Mouse (Mus musculus) frontal cortex, postnatal 36 days (tissue): Measurements from ENCODE around the gene Dlg1.
A peak's percentile ranks its signal among the peaks of the same experiment; 100 is the strongest.
"Not testable (repeated sequence)": the region's sequence is repeated elsewhere in the genome, so short reads cannot be mapped to it uniquely, and the experiment has no call there.

Experiments used
- DNase-seq, 2 experiments: peaks; one replicate each; pipeline ENCODE4 v3.0.0; 2022; ENCODE audit warnings: low spot score in 2 of 2

Gene Dlg1

GRCm38 (mm10) chr16:31657502-31657901 lies 5.7 kb upstream of the Dlg1 start:
- DNase-seq = no peak

- no peak for DNase-seq
Measured at GRCm38 (mm10) chr16:31658539-31659334, 4.5 kb upstream of the Dlg1 start.

DNA sequence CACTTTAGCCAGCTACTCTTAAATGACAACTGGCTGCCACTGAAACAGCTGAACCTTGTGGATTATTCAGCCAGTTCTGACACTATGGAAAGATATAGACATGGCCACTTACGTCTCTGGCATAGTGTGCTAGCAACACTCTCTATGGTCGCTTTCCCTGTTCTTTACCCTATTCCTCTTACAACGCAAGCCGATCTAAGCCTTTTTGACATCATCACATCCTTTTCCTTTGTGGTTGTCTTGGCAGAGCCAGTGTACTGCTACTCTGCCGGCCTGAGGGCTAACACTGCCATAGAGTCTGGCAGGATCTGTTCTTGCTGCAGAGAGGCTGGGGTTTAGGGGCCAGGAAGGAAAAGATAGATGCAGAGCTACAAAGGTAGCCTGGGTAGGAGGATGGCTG lies 3.8 kb upstream of the Dlg1 start:
- DNase-seq = no peak

- DNase-seq = no peak
Measured at GRCm38 (mm10) chr16:31662556-31663378, 476 bp upstream of the Dlg1 start.

DNA sequence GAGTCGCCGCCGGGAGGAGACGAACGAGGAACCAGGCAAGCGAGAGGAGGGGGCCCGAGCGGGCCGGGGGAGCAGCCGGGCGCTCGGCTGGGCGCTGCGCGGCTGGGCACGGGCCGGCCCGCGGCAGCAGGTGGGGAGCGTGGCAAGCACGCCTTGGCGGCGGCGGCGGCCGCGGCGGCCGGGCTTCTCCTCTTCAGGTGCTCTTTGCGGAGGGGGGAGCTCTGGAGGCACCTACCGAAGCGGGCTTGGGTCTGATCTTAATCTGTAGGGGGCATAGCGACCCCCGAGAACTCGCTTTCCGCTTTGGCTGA lies 999 bp downstream of the Dlg1 start:
- no peak for DNase-seq

- no peak for DNase-seq
Measured at GRCm38 (mm10) chr16:31672202-31672601, 9.0 kb downstream of the Dlg1 start.

- DNase-seq = no peak
Measured at GRCm38 (mm10) chr16:31677463-31677862, 14.2 kb downstream of the Dlg1 start.

DNA sequence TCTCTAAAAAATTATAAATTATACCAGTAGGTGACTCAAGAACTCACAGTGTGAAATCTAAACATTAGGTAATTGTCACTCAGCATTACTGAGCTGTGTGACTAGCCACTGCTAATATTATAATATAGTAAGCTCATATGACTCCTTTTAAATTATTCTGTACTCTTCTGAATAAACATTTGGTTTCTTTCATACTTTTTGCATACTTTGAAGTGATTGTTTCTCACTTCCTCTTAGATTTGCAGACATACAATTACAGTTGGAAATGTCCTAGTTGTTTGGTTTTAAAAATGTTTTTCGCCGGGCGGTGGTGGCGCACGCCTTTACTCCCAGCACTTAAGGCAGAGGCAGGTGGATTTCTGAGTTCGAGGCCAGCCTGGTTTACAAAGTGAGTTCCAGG lies 19.0 kb downstream of the Dlg1 start:
- no peak for DNase-seq

GRCm38 (mm10) chr16:31683670-31684430 lies 20.6 kb downstream of the Dlg1 start:
- no peak for DNase-seq

GRCm38 (mm10) chr16:31684771-31685170 lies 21.5 kb downstream of the Dlg1 start:
- DNase-seq = no peak

- no peak for DNase-seq
Measured at GRCm38 (mm10) chr16:31687766-31688165, 24.5 kb downstream of the Dlg1 start.

- DNase-seq = peak; percentile 39 to 64
Measured at GRCm38 (mm10) chr16:31695286-31696020, 32.2 kb downstream of the Dlg1 start.

DNA sequence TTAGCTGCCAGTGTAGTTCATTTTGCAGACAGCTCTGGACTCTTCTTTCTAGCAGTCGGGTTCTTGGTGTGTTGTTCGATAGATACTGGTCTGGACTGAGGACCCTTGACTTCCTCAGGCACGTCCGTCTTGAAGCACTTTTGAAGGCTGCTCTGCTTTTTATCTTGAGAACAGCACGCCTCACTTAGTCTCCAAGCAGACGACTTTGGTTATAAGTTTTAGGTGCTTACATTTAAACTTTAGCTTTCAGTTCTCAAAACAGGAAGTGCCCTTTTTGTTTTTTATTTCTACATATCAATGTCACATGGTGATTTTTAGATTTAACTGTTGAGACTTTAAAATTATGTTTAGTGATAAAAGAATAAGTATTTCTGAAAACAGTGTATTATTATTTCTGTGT lies 33.1 kb downstream of the Dlg1 start:
- DNase-seq = peak; percentile 30 to 35

DNA sequence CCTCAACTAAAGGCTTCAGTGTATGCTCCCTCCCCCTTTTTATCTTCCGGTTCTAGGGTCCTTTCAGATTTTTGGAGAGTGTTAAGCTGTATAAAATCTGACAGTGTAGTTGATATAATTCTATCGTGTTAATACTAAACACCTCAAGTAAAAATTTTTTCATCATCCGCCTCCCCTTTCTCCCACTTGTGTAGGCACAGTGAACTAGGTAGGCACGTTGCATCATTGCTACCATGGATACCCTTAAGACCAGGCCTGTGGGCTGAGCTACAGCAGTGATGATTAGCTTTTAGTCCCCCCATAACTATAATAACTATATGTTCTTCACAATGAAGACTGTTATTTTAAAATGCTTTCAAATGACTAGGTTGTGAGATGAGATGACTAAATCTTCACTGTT lies 34.1 kb downstream of the Dlg1 start:
- DNase-seq = peak in 1 of 2 experiments; percentile 48

DNA sequence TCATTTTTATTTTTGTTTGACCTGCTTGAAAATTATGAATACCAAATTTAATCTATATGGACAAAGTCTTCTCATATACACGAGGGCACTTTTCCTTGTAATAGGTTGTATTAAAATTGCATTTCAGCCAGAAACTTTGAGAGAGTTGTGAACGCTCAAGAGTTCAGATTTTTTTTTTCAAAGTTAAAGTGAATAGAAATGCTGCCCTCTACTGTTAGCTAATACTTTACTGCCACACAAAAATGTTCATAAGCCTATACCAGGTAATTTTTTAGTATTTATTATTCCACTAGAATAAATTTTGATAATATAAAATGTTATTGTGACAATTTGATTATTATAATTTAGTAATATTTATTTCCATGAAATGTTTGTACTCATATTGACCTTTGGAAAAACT lies 42.0 kb downstream of the Dlg1 start:
- DNase-seq = no peak

DNA sequence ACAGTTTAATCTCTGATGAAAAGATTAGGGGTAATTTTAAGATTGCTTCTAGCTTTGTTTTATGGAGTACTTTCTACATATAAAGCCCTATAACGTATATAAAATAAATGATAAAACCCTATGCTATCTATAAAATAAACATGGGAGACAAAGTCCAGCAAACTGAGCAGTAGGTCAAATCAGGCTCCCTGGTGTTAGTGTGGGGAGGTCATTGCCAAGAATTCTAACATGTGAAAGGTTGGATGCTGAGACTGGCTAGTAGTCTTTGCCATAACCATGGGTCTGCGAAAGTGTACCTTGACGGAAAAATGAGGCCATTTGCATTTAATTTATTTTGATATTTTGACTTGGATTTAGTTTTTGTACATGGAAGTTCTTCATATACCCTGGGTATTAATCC lies 42.7 kb downstream of the Dlg1 start:
- no peak for DNase-seq

- DNase-seq = no peak
Measured at GRCm38 (mm10) chr16:31707326-31707725, 44.1 kb downstream of the Dlg1 start.

DNA sequence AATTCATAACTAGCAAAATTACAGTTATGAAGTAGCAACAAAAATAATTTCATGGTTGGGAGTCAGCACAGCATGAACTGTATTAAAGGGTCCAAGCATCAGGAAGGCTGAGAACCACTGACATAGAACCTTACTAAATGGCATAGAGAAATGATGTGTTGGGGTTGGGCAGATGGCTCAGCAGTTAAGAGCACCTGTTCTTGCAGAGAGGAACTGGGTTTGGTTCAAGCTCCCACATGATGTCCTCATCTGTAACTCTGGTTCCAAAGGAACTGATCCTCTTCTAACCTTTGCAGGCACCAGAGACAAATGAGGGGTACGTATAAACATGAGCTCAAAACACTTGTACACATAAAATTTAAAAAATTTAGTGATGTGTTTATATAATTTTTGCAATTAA lies 59.7 kb downstream of the Dlg1 start:
- DNase-seq = no peak

- no peak for DNase-seq
Measured at GRCm38 (mm10) chr16:31724121-31724520, 60.9 kb downstream of the Dlg1 start.

DNA sequence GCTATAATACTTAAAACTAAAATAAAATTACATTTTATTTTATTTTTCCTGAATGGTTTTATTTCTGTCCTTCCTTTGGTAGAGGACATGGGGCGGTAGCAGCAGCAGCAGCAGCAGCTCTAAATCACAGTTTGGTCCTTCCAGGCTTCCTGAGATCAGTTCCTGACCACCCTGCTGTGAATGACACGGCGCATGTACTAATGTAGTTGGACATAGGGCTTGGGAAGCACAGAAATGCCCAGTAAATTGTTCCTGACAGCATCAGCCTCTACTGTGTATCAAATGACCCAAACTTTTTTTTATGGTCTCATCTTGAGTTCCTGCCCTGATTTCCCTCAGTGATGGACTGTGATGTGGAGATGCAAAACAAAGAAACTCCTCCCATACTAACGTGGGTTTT lies 61.6 kb downstream of the Dlg1 start:
- DNase-seq = no peak

GRCm38 (mm10) chr16:31730971-31731370 lies 67.7 kb downstream of the Dlg1 start:
- not testable (repeated sequence) for DNase-seq

DNA sequence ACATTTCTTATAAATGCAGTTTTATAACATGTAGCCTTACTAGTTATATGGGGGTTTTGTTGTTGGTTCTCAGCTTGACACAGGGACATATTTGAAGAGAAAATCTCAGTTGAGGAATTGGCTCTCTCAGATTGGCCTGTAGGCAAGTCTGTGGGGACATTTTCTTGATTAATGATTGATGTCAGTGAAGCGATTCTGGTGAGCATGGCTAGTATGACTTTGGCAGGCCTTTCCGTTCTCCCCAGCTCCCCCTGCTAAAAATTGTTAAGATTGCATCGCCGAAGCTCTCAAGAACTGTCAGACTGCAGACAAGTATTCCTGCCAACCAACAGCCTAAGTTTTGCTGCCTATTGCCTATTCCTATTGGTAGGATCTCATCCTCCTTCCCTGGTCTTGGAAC lies 73.8 kb downstream of the Dlg1 start:
- no peak for DNase-seq
